Mouse (Mus musculus): Measurements from ENCODE around the gene Dennd1a. TPM values are rescaled to one million over a fixed set of nuclear protein-coding genes. Genes with fewer than 3 reads are reported as not detected.

The Dennd1a gene
- total RNA-seq, 2 experiments from 2014 or later, result 34.2 to 37.0 TPM

GRCm38 (mm10) chr2:38007238-38007637, 280.0 kb downstream of the Dennd1a start:
- ATAC-seq (replicated peaks; ENCODE audit: low FRiP score, low TSS enrichment, poor library complexity, severe bottlenecking), result no peak

- no peak for ATAC-seq (replicated peaks; ENCODE audit: low FRiP score, low TSS enrichment, poor library complexity, severe bottlenecking)
Observed at GRCm38 (mm10) chr2:38003183-38003680, 284.0 kb downstream of the Dennd1a start.

DNA sequence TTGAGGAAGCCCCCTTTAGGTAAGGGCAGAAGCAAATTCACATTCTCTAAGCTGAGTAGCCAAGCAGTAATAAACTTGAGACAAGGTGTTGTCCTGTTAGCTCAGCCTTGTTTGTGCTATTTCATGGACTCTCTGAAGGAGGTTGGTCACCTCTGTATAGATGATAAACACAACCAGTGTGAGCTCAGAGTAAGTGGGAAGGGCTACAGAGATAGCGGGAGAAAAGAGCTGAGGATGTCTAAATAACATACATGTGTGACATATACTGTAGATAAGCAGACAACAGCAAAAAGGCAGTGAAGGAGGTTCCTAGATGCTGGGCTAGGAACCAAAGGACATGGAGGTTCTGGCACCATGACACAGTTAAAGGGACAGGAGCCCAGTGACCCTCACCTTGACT, 286.2 kb downstream of the Dennd1a start:
- peak; percentile 98 for ATAC-seq (replicated peaks; ENCODE audit: low FRiP score, low TSS enrichment, poor library complexity, severe bottlenecking)

GRCm38 (mm10) chr2:37997966-37998365, 289.2 kb downstream of the Dennd1a start:
- no peak for ATAC-seq (replicated peaks; ENCODE audit: low FRiP score, low TSS enrichment, poor library complexity, severe bottlenecking)

GRCm38 (mm10) chr2:37989091-37989490, 298.1 kb downstream of the Dennd1a start:
- no peak for ATAC-seq (replicated peaks; ENCODE audit: low FRiP score, low TSS enrichment, poor library complexity, severe bottlenecking)

DNA sequence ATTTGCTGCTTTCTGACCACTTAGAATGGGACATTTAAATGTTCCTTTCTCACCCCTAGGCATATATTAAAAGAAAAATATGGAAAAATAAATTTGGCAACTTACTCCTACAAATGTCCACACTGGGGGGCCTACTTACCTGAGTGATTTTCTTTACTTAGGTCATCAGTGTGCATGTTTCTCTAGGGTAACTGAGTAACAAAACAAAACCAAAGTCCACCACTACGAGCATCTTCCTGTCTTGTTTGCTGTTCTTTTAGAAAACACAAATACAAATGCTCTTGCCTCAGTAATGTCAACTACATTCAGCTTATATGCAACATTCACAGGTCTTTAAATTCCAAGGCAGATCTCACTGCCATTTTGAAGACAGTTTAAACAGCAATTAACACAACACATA, 298.9 kb downstream of the Dennd1a start:
- ATAC-seq (replicated peaks; ENCODE audit: low FRiP score, low TSS enrichment, poor library complexity, severe bottlenecking), result no peak

GRCm38 (mm10) chr2:37985690-37986222, 301.4 kb downstream of the Dennd1a start:
- no peak for ATAC-seq (replicated peaks; ENCODE audit: low FRiP score, low TSS enrichment, poor library complexity, severe bottlenecking)

GRCm38 (mm10) chr2:37982714-37983113, 304.5 kb downstream of the Dennd1a start:
- no peak for ATAC-seq (replicated peaks; ENCODE audit: low FRiP score, low TSS enrichment, poor library complexity, severe bottlenecking)

- ATAC-seq (replicated peaks; ENCODE audit: low FRiP score, low TSS enrichment, poor library complexity, severe bottlenecking), result no peak
Observed at GRCm38 (mm10) chr2:37981562-37982403, 305.4 kb downstream of the Dennd1a start.

DNA sequence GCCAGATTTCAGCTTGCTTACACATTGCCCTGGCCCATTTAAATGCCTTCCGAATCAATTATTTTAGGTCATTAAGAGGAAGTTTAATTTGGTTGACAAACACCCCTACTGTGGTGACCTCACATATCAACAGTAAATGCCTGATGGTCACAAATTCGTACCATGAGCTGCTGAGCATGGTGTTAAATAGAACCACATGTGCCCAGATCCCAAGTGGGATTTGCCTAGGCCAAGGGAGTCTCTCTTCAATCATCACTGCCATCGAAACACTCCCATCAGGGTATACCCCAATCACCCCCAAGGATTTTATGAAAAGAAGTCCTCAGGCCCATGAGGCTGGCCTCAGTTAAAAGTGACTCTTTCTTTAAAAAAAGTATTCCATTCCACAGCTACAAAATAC, 313.0 kb downstream of the Dennd1a start:
- no peak for ATAC-seq (replicated peaks; ENCODE audit: low FRiP score, low TSS enrichment, poor library complexity, severe bottlenecking)

DNA sequence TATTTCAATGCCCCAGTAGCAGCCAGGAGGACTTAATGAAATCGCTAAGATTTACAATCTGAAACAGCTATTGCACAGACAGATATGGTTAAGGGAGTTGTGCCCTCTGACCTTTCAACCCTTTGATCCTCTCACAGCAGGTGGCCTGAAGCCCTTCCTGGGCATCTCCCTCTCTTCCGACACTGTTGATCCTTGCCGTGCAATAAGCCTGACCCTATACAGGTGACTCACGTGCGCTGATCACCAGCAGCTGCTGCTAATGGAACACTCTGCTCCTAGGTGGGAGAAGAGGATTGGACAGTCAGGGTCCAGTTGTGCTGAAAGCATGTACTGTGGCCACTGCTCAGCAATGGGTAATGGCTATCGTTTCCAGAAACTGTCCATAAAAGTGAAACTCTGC, 314.6 kb downstream of the Dennd1a start:
- no peak for ATAC-seq (replicated peaks; ENCODE audit: low FRiP score, low TSS enrichment, poor library complexity, severe bottlenecking)

GRCm38 (mm10) chr2:37971726-37972125, 315.5 kb downstream of the Dennd1a start:
- ATAC-seq (replicated peaks; ENCODE audit: low FRiP score, low TSS enrichment, poor library complexity, severe bottlenecking), result no peak

DNA sequence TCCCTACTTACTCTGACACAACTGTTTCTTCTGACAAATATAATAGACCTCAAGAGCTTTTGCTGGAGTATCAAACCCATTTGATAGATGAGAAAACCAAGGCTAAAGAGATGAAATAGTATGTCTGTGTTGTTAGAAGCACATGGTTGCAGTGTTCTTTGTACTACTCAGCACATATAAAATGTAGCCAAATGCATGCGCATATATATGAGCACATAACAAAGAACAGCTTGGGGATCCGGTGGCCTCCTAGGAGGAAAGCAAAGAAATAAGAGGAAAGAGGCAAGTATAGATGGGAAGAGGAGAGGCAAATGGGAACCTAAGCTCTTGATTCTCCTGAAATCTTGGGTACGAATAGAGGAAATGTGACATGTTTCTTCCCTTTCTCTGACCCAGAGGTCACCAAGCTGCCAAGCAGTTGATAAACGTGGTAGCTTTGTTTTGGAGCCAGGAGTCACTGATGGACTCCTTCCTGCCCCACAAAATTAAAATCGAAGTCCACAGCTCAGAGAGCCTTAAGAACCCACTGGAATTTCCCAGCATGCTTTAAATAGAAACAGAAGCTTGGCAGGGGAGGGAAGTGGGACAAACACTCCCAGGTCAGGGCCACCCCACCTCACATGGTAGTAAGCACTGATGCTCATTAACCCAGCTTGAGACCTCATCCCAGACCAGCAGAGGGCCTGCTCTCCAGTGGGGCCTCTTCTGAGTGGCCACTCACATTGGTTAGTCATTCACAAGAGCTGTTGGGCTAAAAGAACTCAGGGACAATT, 317.3 kb downstream of the Dennd1a start:
- no peak for ATAC-seq (replicated peaks; ENCODE audit: low FRiP score, low TSS enrichment, poor library complexity, severe bottlenecking)

GRCm38 (mm10) chr2:37964534-37964933, 322.7 kb downstream of the Dennd1a start:
- ATAC-seq (replicated peaks; ENCODE audit: low FRiP score, low TSS enrichment, poor library complexity, severe bottlenecking), result no peak

- no peak for ATAC-seq (replicated peaks; ENCODE audit: low FRiP score, low TSS enrichment, poor library complexity, severe bottlenecking)
Observed at GRCm38 (mm10) chr2:37963362-37963761, 323.8 kb downstream of the Dennd1a start.

GRCm38 (mm10) chr2:37948424-37948823, 338.8 kb downstream of the Dennd1a start:
- ATAC-seq (replicated peaks; ENCODE audit: low FRiP score, low TSS enrichment, poor library complexity, severe bottlenecking), result peak; percentile 55; the same call in 1 of the 2 replicates

- no peak for ATAC-seq (replicated peaks; ENCODE audit: low FRiP score, low TSS enrichment, poor library complexity, severe bottlenecking)
Observed at GRCm38 (mm10) chr2:37945598-37946336, 341.4 kb downstream of the Dennd1a start.

DNA sequence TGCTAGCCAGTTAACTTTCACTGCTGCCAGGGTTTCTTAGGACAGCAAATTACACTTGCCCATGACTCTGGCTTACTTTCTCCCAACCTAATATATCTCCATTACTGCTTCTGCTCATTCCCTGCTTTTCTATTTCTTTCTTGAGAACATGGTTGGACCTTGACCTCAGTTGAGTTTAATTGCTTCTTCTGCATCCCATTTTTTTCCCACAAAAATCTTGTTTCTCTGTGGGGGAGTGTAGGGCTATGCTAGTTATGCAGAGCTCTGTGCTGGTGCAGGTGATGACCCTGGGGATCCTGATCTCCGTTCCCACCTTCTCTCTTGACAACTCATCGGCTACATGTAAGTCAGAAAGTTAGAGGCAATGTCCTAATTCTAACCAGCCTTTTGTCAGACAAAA, 344.3 kb downstream of the Dennd1a start:
- ATAC-seq (replicated peaks; ENCODE audit: low FRiP score, low TSS enrichment, poor library complexity, severe bottlenecking), result no peak

- no peak for ATAC-seq (replicated peaks; ENCODE audit: low FRiP score, low TSS enrichment, poor library complexity, severe bottlenecking)
Observed at GRCm38 (mm10) chr2:37941741-37942140, 345.4 kb downstream of the Dennd1a start.

Measured in megakaryocyte-erythroid progenitor cell, adult 5-6 weeks (primary cell).